Mouse (Mus musculus): ENCODE measurements around the gene 4922502D21Rik. TPM values are rescaled to one million over a fixed set of nuclear protein-coding genes. Genes with fewer than 3 reads are reported as not detected.
"Not testable (repeated sequence)": the region's sequence is repeated elsewhere in the genome, so short reads cannot be mapped to it uniquely, and the experiment has no call there.

The 4922502D21Rik gene
- not detected for total RNA-seq (2021)
- long read RNA-seq, experiment 1 = 0 reads
- long read RNA-seq, experiment 2 = 0 reads

DNA sequence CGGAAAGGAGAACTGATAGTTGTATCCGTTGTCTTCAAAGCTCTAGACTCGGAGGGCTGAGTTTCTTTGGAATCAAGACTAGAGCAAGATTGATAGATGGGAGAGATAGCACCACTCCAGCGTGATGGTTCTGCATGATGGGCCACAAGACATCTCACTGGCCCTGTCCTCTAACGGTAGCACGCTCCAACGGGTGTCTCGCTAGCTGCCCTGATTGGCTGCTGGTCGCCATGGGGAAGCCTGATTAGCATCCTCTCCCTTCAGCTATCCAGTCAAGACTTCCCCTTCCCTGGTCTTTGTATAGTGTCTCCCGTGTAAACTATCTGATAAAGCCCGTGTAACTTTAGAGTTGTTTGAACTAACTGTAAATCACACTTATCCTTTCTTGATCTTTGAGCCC, at the start of gene 4922502D21Rik:
Gene 4922502D21Rik, minus strand, starts transcription at position 187 of the 400 bp plus-strand sequence.
- no peak within 1 kb of the TSS for H3K4me3 ChIP-seq
- no peak for TF ChIP-seq CTCF (IDR thresholded peaks at IDR 0.05)
- intact Hi-C loops (cut with DNase I) = no loop called here
- no peak for DNase-seq (ENCODE audit: extremely low spot score in 1 of 2, low spot score in 2 of 2)
- H3K27ac ChIP-seq = no peak within 1 kb of the TSS

DNA sequence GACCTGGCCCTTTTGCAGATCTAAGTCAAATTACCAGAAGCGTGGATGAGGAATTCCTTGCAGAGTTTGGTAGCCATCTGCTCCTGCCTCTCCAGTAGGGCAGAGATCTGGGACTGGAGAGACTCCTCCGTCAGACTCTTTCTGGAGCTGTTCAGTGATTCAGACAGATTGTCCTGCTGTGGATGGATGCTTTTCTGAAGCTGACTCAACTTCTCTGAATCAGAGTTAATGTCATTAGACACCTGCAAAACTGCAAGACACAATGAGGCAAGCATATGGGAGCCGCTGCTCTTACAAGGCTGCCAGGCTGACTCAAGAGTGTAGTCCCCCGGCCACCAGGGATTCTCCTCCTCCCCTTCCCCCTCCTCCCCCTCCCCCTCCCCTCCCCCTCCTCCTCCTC, 48.9 kb upstream of the 4922502D21Rik start:
- DNase-seq (ENCODE audit: extremely low spot score in 1 of 2, low spot score in 2 of 2) = no peak
- TF ChIP-seq CTCF (IDR thresholded peaks at IDR 0.05) = no peak
- intact Hi-C loops (cut with DNase I) = no loop called here
- Histone ChIP-seq H3K27ac (no peak overlapping the region), H3K4me3 (no peak overlapping the region)

DNA sequence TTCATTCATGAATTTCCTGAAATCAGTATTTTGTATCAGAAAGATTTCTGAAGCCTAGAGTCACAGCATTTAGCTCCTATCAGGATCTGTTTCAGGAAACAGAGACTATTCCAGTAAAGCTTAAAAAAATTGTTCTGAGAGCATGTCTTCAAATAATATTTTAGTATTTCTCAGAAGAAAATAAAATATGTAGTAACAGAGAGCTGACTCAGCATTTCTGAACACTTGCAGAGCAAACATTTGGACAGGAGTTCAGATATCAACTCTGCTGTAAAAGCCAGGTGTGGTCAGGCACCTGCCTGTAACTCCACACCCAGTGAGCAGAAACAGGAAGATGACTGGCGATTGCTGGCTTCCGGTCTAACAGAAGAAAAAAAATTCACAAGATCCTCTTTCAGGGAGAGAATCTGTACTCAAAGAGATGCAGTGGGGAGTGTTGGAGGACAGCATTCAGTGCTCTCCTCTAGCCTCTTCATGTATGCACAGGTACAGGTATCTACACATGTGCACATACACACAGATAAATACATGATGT, 43.4 kb upstream of the 4922502D21Rik start:
- TF ChIP-seq CTCF (IDR thresholded peaks at IDR 0.05) = no peak
- DNase-seq (ENCODE audit: extremely low spot score in 1 of 2, low spot score in 2 of 2) = no peak
- H3K4me3 ChIP-seq = no peak overlapping the region
- intact Hi-C loops (cut with DNase I) = no loop called here
- H3K27ac ChIP-seq = no peak overlapping the region

DNA sequence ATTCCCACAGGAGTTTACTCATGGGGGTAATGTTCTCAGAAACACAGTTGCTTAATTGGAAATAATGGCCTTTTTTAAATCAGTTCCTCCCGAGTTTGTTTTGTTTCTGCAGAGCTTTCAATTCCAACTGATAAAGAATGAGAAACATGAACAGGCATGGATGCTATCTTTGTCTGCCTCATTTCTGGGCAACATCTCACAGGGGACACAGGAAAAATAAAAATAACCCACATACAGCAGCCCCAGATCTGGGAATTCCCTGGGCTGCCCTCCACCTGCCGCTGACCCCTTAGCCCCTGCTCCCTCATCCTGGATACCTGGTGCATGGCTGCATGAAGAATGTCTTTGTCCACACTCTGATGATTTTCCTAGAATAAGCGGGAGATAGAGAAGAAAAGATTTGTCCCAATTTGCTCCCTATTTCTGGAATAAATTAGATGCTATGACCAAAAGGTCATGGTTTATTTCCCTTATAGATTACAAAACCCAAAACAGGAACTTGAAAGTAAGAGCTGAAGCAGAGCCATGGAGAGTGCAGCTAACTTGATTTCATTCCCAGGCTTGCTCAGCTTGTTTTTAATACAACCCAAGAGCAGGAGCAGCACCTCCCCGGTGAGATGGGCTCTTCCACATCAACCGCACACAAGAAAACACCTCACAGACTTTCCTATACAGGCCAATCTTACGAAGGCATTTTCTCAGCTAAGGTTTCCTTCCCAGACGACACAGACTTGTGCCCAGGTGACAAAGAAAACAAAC, 38.0 kb upstream of the 4922502D21Rik start:
- DNase-seq (ENCODE audit: extremely low spot score in 1 of 2, low spot score in 2 of 2) = no peak
- no peak overlapping the region for H3K4me3 ChIP-seq
- no peak for TF ChIP-seq CTCF (IDR thresholded peaks at IDR 0.05)
- intact Hi-C loops (cut with DNase I) = loop anchor here (5.0 kb wide), 1 partner anchor 277 kb away; no protein-coding TSS in a partner anchor
- no peak overlapping the region for H3K27ac ChIP-seq

DNA sequence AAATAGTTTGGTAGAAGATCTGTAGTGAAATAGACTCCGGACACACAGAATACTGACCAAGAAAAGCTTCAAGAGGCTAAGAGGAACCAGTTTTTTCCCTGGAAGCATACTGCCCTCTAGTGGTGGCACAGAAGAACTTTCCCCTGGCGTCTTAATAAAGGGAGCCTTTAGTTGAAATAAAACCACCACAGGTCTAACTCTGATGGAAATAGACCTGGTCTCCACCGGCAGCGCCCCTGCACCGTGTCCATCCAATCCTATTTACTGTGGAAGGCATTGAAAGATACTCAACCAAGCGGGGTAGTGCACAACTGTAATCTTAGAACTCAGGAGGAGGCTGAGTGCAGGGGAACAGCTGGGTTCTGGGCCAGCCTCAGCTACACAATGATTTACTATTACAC, 34.4 kb upstream of the 4922502D21Rik start:
- peak; percentile 18 to 33 for DNase-seq (ENCODE audit: extremely low spot score in 1 of 2, low spot score in 2 of 2)
- no peak overlapping the region for H3K4me3 ChIP-seq
- intact Hi-C loops (cut with DNase I) = loop anchor here (2.0 to 5.0 kb wide), 3 partner anchors 105 to 511 kb away; no protein-coding TSS in a partner anchor
- peak; percentile 96 for TF ChIP-seq CTCF (IDR thresholded peaks at IDR 0.05)
- H3K27ac ChIP-seq = no peak overlapping the region

DNA sequence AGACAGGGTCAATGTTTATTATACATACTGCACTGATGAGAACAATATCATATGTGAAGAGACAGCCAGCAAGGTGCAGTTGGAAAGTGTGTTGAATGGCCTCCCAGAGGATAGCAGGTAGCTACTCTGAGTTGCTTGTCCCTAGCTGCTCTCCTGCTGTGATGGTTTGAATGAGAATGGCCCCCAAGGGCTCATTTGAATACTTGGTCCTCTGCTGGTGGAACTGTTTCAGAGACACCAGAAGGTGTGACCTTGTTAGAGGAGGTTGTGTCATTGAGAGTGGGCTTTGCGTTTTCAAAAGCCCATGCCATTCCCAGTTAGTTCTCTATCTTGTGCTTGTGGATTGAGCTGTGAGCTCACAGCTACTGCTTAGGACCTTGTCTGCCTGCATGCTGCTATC, 32.3 kb upstream of the 4922502D21Rik start:
- no peak overlapping the region for H3K4me3 ChIP-seq
- no peak for TF ChIP-seq CTCF (IDR thresholded peaks at IDR 0.05)
- no peak overlapping the region for H3K27ac ChIP-seq
- DNase-seq (ENCODE audit: extremely low spot score in 1 of 2, low spot score in 2 of 2) = no peak
- intact Hi-C loops (cut with DNase I) = loop anchor here (2.0 kb wide), 1 partner anchor 509 kb away; no protein-coding TSS in a partner anchor

DNA sequence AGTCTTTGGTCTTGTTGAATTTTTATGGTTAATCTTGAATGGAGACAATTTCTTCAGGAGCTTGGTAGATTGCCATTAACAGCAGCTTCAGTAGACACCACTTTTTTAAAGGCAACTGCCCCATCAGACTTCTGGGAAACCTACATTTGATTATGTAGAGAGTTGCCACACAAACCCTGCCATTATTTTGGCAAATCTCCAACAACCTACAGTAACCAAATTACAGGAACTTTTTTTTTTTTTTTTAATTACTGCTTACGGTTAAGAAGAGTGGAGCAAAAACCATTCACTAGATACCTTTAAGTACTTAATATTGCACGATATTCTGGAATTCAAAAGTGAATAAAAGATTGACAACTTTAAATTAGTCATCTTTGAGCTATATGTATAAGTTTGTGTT, 27.9 kb upstream of the 4922502D21Rik start:
- TF ChIP-seq CTCF (IDR thresholded peaks at IDR 0.05) = no peak
- Histone ChIP-seq H3K4me3 (no peak overlapping the region), H3K27ac (no peak overlapping the region)
- intact Hi-C loops (cut with DNase I) = no loop called here
- DNase-seq (ENCODE audit: extremely low spot score in 1 of 2, low spot score in 2 of 2) = no peak

DNA sequence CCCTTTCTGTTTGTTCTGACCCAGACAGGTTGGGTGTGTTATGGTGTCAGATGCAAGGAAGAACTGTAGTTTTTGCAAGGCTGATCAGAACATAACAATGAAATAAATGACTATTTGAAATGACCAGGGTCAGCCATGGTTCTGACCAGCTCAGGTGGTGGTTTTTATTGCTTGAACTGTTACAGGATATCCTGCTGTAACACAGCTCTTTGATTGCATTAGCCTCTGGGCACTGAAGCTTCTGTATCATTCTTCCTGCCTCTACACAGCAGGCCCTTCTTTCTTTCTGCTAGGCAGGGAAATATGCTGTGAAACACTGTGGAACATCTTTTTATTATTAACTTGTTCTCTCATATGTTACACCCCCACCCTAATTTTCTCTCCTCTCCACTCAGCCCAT, 24.8 kb upstream of the 4922502D21Rik start:
- no peak for DNase-seq (ENCODE audit: extremely low spot score in 1 of 2, low spot score in 2 of 2)
- intact Hi-C loops (cut with DNase I) = no loop called here
- H3K27ac ChIP-seq = no peak overlapping the region
- no peak overlapping the region for H3K4me3 ChIP-seq
- TF ChIP-seq CTCF (IDR thresholded peaks at IDR 0.05) = no peak

DNA sequence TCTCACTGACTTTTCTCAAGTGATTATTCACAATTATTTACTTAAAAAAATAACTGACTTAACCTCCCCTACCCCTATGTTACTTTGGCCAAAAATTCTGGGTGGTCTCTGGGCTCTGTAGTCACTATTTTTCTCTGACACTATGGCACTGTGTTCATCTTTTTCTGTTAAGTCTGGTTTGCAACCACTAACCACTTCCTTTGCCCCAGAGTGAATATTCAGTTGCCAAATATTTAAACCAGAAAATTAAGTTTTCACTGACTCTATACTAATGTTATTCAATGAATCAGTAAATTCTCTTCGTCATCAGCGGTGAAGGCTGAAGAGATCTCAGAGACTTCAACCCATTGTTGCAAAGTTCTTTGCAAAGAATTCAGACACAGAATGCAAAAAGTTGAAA, 24.2 kb upstream of the 4922502D21Rik start:
- Histone ChIP-seq H3K4me3 (no peak overlapping the region), H3K27ac (no peak overlapping the region)
- intact Hi-C loops (cut with DNase I) = no loop called here
- no peak for DNase-seq (ENCODE audit: extremely low spot score in 1 of 2, low spot score in 2 of 2)
- no peak for TF ChIP-seq CTCF (IDR thresholded peaks at IDR 0.05)

DNA sequence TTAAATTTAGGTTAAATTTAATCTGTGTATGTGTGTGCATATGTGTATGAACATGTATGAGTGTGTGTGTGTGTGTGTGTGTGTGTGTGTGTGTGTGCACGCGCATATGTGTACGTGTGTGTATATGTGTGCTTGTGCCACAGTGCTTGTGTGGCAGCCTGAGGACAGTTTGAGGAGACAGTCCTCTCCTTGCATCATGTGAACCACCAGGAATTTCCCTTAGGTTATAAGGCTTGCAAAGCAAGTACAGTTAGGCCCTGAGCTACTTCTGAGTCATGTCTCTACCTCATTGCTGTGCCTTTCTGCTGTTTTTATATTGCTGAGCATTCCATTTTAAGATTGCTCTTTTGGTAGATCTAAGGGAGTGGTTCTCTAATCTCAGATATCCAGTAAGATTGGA, 19.5 kb upstream of the 4922502D21Rik start:
- no peak overlapping the region for H3K4me3 ChIP-seq
- DNase-seq (ENCODE audit: extremely low spot score in 1 of 2, low spot score in 2 of 2) = no peak
- no peak overlapping the region for H3K27ac ChIP-seq
- no peak for TF ChIP-seq CTCF (IDR thresholded peaks at IDR 0.05)
- intact Hi-C loops (cut with DNase I) = no loop called here

DNA sequence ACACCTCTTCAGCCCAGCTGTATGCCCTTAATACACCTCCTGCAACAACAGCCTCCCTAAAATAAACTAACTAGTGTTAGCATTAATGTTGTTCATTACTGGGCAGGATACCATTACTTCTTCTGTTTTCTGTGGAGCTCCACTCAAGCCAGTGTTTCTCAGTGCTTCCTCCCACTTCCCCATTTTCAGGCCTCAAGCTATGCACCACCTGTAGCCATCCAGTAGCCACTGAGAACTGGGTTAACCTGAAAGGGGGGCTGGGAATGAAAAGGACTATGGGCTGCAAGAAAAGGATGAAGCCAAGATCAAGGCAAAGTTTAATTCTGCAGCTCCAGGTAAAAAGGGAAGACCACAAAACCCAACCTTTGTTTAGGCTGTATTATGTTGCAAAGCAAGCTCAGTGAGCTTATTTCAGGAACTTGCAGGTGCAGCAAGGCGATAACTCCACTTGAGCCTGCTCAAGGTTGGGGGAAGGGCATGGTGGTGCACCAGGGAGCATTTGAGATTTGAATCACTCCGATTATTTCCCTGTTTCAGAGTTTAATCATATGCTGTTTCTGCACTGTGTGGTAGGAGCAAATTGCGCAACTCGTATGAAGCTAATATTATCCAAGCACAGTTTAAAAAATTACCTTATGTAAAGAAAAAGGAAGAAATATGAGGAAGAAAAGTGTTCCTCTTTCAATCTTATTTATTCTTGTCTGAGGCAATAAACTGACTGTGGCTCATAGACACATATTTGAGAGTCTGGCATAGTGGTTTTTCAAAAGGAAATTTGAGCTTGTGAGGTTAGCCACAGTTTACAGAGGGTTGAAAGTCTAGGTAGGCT, 18.1 kb upstream of the 4922502D21Rik start:
- no peak for DNase-seq (ENCODE audit: extremely low spot score in 1 of 2, low spot score in 2 of 2)
- no peak for TF ChIP-seq CTCF (IDR thresholded peaks at IDR 0.05)
- no peak overlapping the region for H3K27ac ChIP-seq
- no peak overlapping the region for H3K4me3 ChIP-seq
- intact Hi-C loops (cut with DNase I) = no loop called here

DNA sequence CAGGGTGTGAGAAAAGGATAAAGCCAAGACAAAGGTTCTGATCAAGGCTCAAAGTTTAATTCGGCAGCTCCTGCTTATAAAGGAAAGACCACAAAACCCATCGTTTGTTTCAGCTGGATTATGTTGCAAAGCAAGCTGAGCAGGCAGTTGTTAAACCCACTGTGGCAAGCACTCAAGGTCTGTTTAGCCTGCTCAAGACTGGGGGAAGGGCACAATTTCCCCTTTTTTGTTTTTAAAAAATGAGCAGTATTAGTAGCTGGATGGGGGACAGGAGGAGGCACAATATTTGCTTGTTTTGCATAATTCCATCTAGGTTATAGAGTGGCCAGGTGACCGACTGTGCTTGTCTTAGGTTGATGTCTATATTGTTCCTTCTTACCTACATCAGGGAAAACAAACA, 12.8 kb upstream of the 4922502D21Rik start:
- H3K27ac ChIP-seq = no peak overlapping the region
- DNase-seq (ENCODE audit: extremely low spot score in 1 of 2, low spot score in 2 of 2) = no peak
- no peak for TF ChIP-seq CTCF (IDR thresholded peaks at IDR 0.05)
- H3K4me3 ChIP-seq = no peak overlapping the region
- intact Hi-C loops (cut with DNase I) = no loop called here

DNA sequence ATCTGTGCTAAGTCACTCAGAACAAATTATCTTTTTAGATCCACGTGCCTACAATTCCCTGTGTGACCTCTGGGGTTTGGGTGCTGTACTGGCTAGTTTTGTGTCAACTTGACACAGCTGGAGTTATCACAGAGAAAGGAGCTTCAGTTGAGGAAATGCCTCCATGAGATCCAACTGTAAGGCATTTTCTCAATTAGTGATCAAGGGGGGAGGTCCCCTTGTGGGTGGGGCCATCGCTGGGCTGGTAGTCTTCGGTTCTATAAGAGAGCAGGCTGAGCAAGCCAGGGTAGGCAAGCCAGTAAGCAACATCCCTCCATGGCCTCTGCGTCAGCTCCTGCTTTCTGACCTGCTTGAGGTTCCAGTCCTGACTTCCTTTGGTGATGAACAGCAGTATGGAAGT, 10.8 kb upstream of the 4922502D21Rik start, which contains the start of gene Clec12a:
Gene Clec12a, plus strand, starts transcription at position 301 of the 400 bp plus-strand sequence.
- DNase-seq (ENCODE audit: extremely low spot score in 1 of 2, low spot score in 2 of 2); H3K4me3 ChIP-seq; intact Hi-C loops (cut with DNase I); H3K27ac ChIP-seq: not testable (repeated sequence)
